Mouse (Mus musculus) erythroblast, adult 5-6 weeks (primary cell): ENCODE data around the gene Plac1. TPM values are rescaled to one million over a fixed set of nuclear protein-coding genes. Genes with fewer than 3 reads are reported as not detected.

Source experiments
- ATAC-seq: replicated peaks from 2 replicates; pipeline ENCODE4 v1.8.0; 2016; ENCODE audit warnings: moderate number of reproducible peaks, mild to moderate bottlenecking, moderate TSS enrichment, inconsistent platforms; ENCODE audit not compliant: poor library complexity, low FRiP score, severe bottlenecking
- total RNA-seq, 2 experiments: library from RNA; stranded (forward) in 1 of 2; stranded (reverse) in 1 of 2; fragments of 150-400 nt in 1 of 2; fragments of 200-764, 138-1000 nt in 1 of 2; gene quantifications; 2 replicates each; pipeline versions ENCODE4 v1.2.3 to v1.2.4; 2015 to 2017; ENCODE audit warnings: low replicate concordance in 2 of 2

The Plac1 gene
- total RNA-seq, 2 experiments from 2014 or later, result 0.26 TPM; not detected in 1

GRCm38 (mm10) chrX:53204690-53205311 is 35.1 kb downstream of the Plac1 start:
- no peak for ATAC-seq

- ATAC-seq, result no peak
These were observed 38.3 kb downstream of the Plac1 start for GRCm38 (mm10) chrX:53201616-53202015.

- ATAC-seq, result no peak
These were observed 42.2 kb downstream of the Plac1 start for GRCm38 (mm10) chrX:53197681-53198080.

- no peak for ATAC-seq
These were observed 43.5 kb downstream of the Plac1 start for GRCm38 (mm10) chrX:53196392-53196791.

GRCm38 (mm10) chrX:53188692-53189091 is 51.2 kb downstream of the Plac1 start:
- no peak for ATAC-seq

- ATAC-seq, result no peak
These were observed 60.1 kb downstream of the Plac1 start for GRCm38 (mm10) chrX:53179801-53180200.

- ATAC-seq, result no peak
These were observed 63.6 kb downstream of the Plac1 start for GRCm38 (mm10) chrX:53176296-53176695.

GRCm38 (mm10) chrX:53168623-53169022 is 71.3 kb downstream of the Plac1 start:
- no peak for ATAC-seq

GRCm38 (mm10) chrX:53166901-53167525 is 72.9 kb downstream of the Plac1 start:
- no peak for ATAC-seq

GRCm38 (mm10) chrX:53166251-53166900 is 73.5 kb downstream of the Plac1 start:
- no peak for ATAC-seq

GRCm38 (mm10) chrX:53162589-53162988 is 77.3 kb downstream of the Plac1 start:
- no peak for ATAC-seq

- ATAC-seq, result no peak
These were observed 78.3 kb downstream of the Plac1 start for GRCm38 (mm10) chrX:53161583-53161982.

- ATAC-seq, result no peak
These were observed 78.8 kb downstream of the Plac1 start for GRCm38 (mm10) chrX:53161115-53161514.

GRCm38 (mm10) chrX:53148039-53148438 is 91.9 kb downstream of the Plac1 start:
- no peak for ATAC-seq

GRCm38 (mm10) chrX:53146389-53146917 is 93.5 kb downstream of the Plac1 start:
- ATAC-seq, result no peak

- no peak for ATAC-seq
These were observed 100.3 kb downstream of the Plac1 start for GRCm38 (mm10) chrX:53139641-53140040.

- ATAC-seq, result no peak
These were observed 102.8 kb downstream of the Plac1 start for GRCm38 (mm10) chrX:53137066-53137465.

GRCm38 (mm10) chrX:53129501-53129900 is 110.4 kb downstream of the Plac1 start:
- no peak for ATAC-seq

GRCm38 (mm10) chrX:53126492-53127033 is 113.3 kb downstream of the Plac1 start:
- ATAC-seq, result no peak

GRCm38 (mm10) chrX:53125838-53126467 is 114.0 kb downstream of the Plac1 start:
- ATAC-seq, result no peak
